17 mouse cellular contexts compared by ENCODE assay signal in genomic region chr5:8896198-8896597, GRCm38 (mm10). TPM values are rescaled to one million over a fixed set of nuclear protein-coding genes. Genes with fewer than 3 reads are reported as not detected.
DNase-seq lines count a peak whose midpoint lies in the region; ATAC-seq and TF ChIP-seq lines count a peak whose summit lies in the region.
"Had no signal": no experiment of that assay in that cellular context is flagged by ENCODE, and none has a peak within 500 bp of the region (broad histone marks: within the 10 kb centered on the region; RNA-seq: fewer than 3 reads in every experiment).

No protein-coding gene starts in this region.

- no peaks in the 10 kb centered on the region for H3K27me3 ChIP-seq in intestine, postnatal 0 days (replicated peaks; ENCODE audit: control insufficient read depth, insufficient read depth, low read length)
- H3K27me3 ChIP-seq: forebrain, embryonic 15.5 days; intestine, embryonic 15.5 days; stomach, embryonic 15.5 days had no signal

- no peak overlapping the region for H3K4me2 ChIP-seq in intestine, postnatal 0 days (replicated peaks; ENCODE audit: low read depth)
- H3K4me2 ChIP-seq: forebrain, embryonic 15.5 days; intestine, embryonic 15.5 days; lung, embryonic 15.5 days; neural tube, embryonic 13.5 days; stomach, embryonic 15.5 days had no signal

- no peak for ATAC-seq in intestine, postnatal 0 days
- ATAC-seq: forebrain, embryonic 15.5 days; intestine, embryonic 15.5 days had no signal

- intact Hi-C loops in heart, postnatal 25 days (cut with DNase I) = no loop called here

- TF ChIP-seq CTCF in intestine, postnatal 0 days (IDR thresholded peaks at IDR 0.05; ENCODE audit: low read depth) = no peak

- H3K4me1 ChIP-seq in intestine, postnatal 0 days (replicated peaks; ENCODE audit: control insufficient read depth, insufficient read depth, low read length) = no peaks in the 10 kb centered on the region
- H3K4me1 ChIP-seq: stomach, embryonic 15.5 days had no signal

- no peaks in the 10 kb centered on the region for H3K9me3 ChIP-seq in intestine, postnatal 0 days (ENCODE audit: control insufficient read depth)
- H3K9me3 ChIP-seq: forebrain, embryonic 15.5 days; intestine, embryonic 15.5 days; lung, embryonic 15.5 days; neural tube, embryonic 13.5 days; stomach, embryonic 15.5 days had no signal

- no peak overlapping the region for H3K4me3 ChIP-seq in intestine, postnatal 0 days (ENCODE audit: low read depth, low read length)
- H3K4me3 ChIP-seq: forebrain, embryonic 15.5 days; intestine, embryonic 15.5 days; lung, embryonic 15.5 days; megakaryocyte, embryonic 14.5 days; neural tube, embryonic 13.5 days; stomach, embryonic 15.5 days had no signal

- H3K36me3 ChIP-seq in intestine, postnatal 0 days (ENCODE audit: control insufficient read depth, insufficient read depth) = no peaks in the 10 kb centered on the region
- H3K36me3 ChIP-seq: forebrain, embryonic 15.5 days; intestine, embryonic 15.5 days; lung, embryonic 15.5 days; neural tube, embryonic 13.5 days; stomach, embryonic 15.5 days had no signal

- H3K9ac ChIP-seq in intestine, postnatal 0 days (ENCODE audit: low read depth, low read length) = no peak overlapping the region
- H3K9ac ChIP-seq: forebrain, embryonic 15.5 days; intestine, embryonic 15.5 days; lung, embryonic 15.5 days; neural tube, embryonic 13.5 days; stomach, embryonic 15.5 days had no signal

- H3K27ac ChIP-seq in intestine, postnatal 0 days (ENCODE audit: low read depth, low read length) = no peak overlapping the region
- H3K27ac ChIP-seq: forebrain, embryonic 15.5 days; intestine, embryonic 15.5 days; lung, embryonic 15.5 days; neural tube, embryonic 13.5 days; stomach, embryonic 15.5 days had no signal

- WGBS in intestine, postnatal 0 days = 73% methylated on average over 1 of the region's 1 CpGs

- DNase-seq in embryo, embryonic 10 days (ENCODE audit: low spot score) = peak; percentile 44
- DNase-seq in embryo, embryonic 9.5 days (ENCODE audit: extremely low spot score) = no peak
- peak; percentile 11 for DNase-seq in retina, embryonic 14.5 days (ENCODE audit: low spot score)
- DNase-seq in retina, postnatal 1 day = no peak
- DNase-seq in forelimb bud, embryonic 11.5 days (ENCODE audit: low read depth, low spot score) = peak; percentile 18
- no peak for DNase-seq in heart, postnatal 25 days (ENCODE audit: low spot score)
- DNase-seq in left cerebral cortex, adult 8-10 months (ENCODE audit: low spot score in 2 of 2) = no peak
- DNase-seq: adrenal gland, postnatal 25 days; cerebellum, postnatal 25 days; kidney, postnatal 10 days had no signal

RNA-seq across cellular contexts. Expression of gene Abcb4, which starts 2.7 kb away (rescaled TPM):
- 10 to 100 TPM; 11.5 to 12.3 TPM for total RNA-seq in heart, postnatal 25 days (2021)
- 1 to 10 TPM; 4.7 to 5.5 (median 4.9) TPM for total RNA-seq in left cerebral cortex, adult 8-10 months (2022)
- 0.20 and 0.23 TPM in 2 replicates for polyA plus RNA-seq in intestine, postnatal 0 days (2015; fragmentation: Nextera tagmentation; extraction: Ambion mirVana)

Comparison
In these comparisons a context has a peak if more than half of its experiments do, and no peak if none do; other contexts are left out.
1. DNase-seq: peak in embryo, embryonic 10 days (single experiment), retina, embryonic 14.5 days (single experiment) and forelimb bud, embryonic 11.5 days (single experiment); none in embryo, embryonic 9.5 days (single experiment), retina, postnatal 1 day (single experiment), heart, postnatal 25 days (single experiment) and left cerebral cortex, adult 8-10 months (0 of 2).